Mouse (Mus musculus) erythroblast, embryonic 14.5 days (primary cell): ENCODE measurements around the gene Ccm2l. TPM values are rescaled to one million over a fixed set of nuclear protein-coding genes. Genes with fewer than 3 reads are reported as not detected.

Experiments used
- H3K27me3 ChIP-seq: 2 replicates; pipeline ENCODE4 v1.6.1; 2012; ENCODE audit warnings: inconsistent platforms; ENCODE audit not compliant: control insufficient read depth
- H3K36me3 ChIP-seq: 2 replicates; pipeline ENCODE4 v1.6.1; 2012; ENCODE audit warnings: mild to moderate bottlenecking, inconsistent platforms; ENCODE audit not compliant: control insufficient read depth
- H3K4me1 ChIP-seq: 2 replicates; pipeline ENCODE4 v1.6.1; 2012; ENCODE audit warnings: inconsistent platforms; ENCODE audit not compliant: control insufficient read depth
- H3K4me3 ChIP-seq: replicated peaks from 2 replicates; pipeline ENCODE3; 2012; ENCODE audit warnings: moderate library complexity, mild to moderate bottlenecking, inconsistent platforms
- H3K9me3 ChIP-seq: 2 replicates; pipeline ENCODE4 v1.6.1; 2012; ENCODE audit warnings: low read length, inconsistent platforms, mixed read lengths; ENCODE audit not compliant: control insufficient read depth
- GATA1 ChIP-seq: IDR thresholded peaks from 2 replicates; pipeline ENCODE4 v1.6.1; 2012; ENCODE audit warnings: low read length, inconsistent platforms, mixed read lengths
- TAL1 ChIP-seq: IDR thresholded peaks from 3 replicates; pipeline ENCODE4 v1.6.1; 2012; ENCODE audit warnings: low read length, inconsistent platforms, mixed read lengths
- polyA plus RNA-seq: library from polyadenylated mRNA; stranded (reverse); fragments of >175 nt; gene quantifications from 2 replicates; pipeline ENCODE4 v1.2.3, GENCODE M21; 2012

Gene Ccm2l
- polyA plus RNA-seq = 0.02 TPM in 1 of 2 replicates, not detected in the other

DNA sequence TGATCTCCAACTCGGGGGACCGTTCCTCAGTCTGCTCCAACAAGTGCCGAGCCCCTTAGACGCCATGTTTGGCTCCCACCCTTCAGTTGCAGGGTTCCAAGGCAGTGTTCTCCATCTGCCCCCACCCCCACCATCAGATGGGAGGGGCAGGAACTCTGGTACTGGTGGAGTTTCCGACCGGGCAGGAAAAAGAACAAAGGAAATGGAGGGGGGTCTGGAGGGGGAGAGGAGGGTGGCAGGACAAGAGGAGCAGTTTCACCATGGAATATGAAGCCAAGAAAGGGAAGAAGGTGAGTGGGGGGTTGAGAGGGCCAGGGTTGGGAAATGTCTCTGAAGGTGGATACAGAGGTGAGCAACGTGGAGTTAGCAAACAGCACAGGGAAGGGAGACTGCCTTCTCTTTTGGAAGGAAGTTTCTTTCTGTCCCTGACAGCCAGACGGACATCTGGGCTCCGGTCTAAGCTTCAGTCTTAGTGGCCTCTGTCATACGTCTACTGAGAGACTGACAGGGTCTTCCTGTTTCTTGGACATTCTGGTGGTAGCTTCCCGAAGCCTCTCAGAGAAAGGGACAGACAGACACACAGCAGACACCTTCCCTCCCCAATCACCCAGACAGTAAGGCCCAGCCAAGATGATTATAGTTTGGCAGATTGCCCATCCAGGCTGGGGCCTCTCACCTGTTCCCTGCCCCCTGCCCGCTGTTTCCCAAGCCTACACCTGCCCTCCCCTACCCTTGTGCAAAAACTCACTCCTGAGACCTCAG is at the start of gene Ccm2l:
Ccm2l (plus strand) TSS at position 209 of the 762 bp plus-strand sequence.
- H3K36me3 ChIP-seq = no peaks in the 10 kb centered on the region
- TF ChIP-seq TAL1 (no peak), GATA1 (no peak)
- peaks cover 10% of the 10 kb centered on the region for H3K27me3 ChIP-seq
- no peaks in the 10 kb centered on the region for H3K9me3 ChIP-seq
- H3K4me1 ChIP-seq = no peaks in the 10 kb centered on the region
- H3K4me3 ChIP-seq = no peak within 1 kb of the TSS

GRCm38 (mm10) chr2:153016786-153017185 is 49.0 kb upstream of the Ccm2l start:
- H3K4me1 ChIP-seq = peaks cover 15% of the 10 kb centered on the region
- TF ChIP-seq TAL1 = no peak
- no peak for TF ChIP-seq GATA1
- peaks cover 21% of the 10 kb centered on the region for H3K36me3 ChIP-seq
- H3K4me3 ChIP-seq = no peak overlapping the region
- no peaks in the 10 kb centered on the region for H3K9me3 ChIP-seq
- peaks cover 11% of the 10 kb centered on the region for H3K27me3 ChIP-seq

DNA sequence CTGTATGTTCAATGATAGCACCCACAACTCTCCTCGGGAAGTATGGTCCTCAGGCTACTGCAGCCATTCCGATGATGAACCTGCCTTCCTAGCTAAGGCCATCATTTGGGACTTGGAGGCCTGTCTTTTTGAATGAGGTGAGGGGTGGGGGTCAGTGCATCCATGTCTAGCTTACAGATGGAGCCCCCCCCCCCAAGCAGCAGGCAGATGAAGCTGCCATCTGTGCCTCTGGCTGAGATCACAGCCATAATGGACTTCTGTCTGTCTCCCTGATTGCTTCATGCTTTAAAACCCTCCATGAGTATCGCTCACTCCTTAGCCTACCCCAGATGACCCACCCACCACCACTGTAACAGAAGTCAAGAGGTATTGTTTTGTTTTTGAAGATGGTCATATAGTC is 46.4 kb upstream of the Ccm2l start:
- H3K36me3 ChIP-seq = no peaks in the 10 kb centered on the region
- no peaks in the 10 kb centered on the region for H3K9me3 ChIP-seq
- no peak for TF ChIP-seq TAL1
- no peak for TF ChIP-seq GATA1
- H3K27me3 ChIP-seq = peaks cover 11% of the 10 kb centered on the region
- peaks cover 12% of the 10 kb centered on the region for H3K4me1 ChIP-seq
- H3K4me3 ChIP-seq = no peak overlapping the region

DNA sequence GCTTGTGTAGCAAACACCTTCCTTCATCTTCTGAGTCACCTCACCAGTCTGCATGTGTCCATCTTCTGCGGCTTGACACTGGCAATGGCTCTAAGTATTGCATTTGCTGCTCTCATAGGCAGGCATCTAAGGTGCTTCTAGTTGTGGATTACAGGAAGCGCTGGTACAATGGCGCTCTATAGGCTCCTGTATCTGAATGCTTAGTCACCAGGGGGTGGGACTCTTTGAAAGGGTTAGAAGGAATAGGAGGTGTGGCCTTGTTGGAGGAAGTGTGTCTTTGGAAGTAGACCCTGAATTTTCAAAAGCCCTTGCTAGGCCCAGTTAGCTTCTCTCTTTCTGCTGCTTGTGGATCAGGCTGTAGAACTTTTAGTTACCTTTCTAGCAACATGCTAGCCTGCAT is 44.6 kb upstream of the Ccm2l start:
- no peaks in the 10 kb centered on the region for H3K4me1 ChIP-seq
- H3K27me3 ChIP-seq = peaks cover 11% of the 10 kb centered on the region
- H3K9me3 ChIP-seq = no peaks in the 10 kb centered on the region
- no peaks in the 10 kb centered on the region for H3K36me3 ChIP-seq
- no peak for TF ChIP-seq TAL1
- no peak for TF ChIP-seq GATA1
- H3K4me3 ChIP-seq = no peak overlapping the region

GRCm38 (mm10) chr2:153022855-153023254 is 42.9 kb upstream of the Ccm2l start:
- no peaks in the 10 kb centered on the region for H3K9me3 ChIP-seq
- no peaks in the 10 kb centered on the region for H3K36me3 ChIP-seq
- H3K4me1 ChIP-seq = no peaks in the 10 kb centered on the region
- peaks cover 10% of the 10 kb centered on the region for H3K27me3 ChIP-seq
- TF ChIP-seq TAL1 (no peak), GATA1 (no peak)
- H3K4me3 ChIP-seq = no peak overlapping the region

GRCm38 (mm10) chr2:153026052-153026451 is 39.7 kb upstream of the Ccm2l start:
- TF ChIP-seq GATA1 (no peak), TAL1 (no peak)
- Histone ChIP-seq H3K4me3 (no peak overlapping the region), H3K36me3 (no peaks in the 10 kb centered on the region), H3K4me1 (no peaks in the 10 kb centered on the region), H3K9me3 (no peaks in the 10 kb centered on the region), H3K27me3 (peaks cover 26% of the 10 kb centered on the region)

DNA sequence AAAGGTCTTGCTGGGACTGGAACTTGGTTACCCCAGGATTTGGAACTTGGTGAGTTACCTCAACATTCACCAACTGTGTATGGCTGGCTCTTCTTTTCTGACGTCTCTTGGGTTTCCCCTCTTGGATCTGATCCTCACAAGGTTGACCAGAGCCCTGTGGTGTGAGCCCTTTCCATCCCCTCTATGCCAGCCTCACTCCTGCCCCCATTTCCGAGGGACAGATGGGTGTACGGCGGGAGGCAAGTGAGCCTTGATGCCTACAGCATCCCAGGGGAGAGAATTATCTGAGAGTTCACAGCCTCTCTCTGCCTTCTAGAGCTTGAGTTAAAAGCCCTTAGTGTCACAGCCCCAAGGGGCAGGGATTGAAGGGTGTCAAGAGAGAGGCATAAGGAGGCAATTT is 38.3 kb upstream of the Ccm2l start:
- Histone ChIP-seq H3K27me3 (peaks cover 40% of the 10 kb centered on the region), H3K9me3 (no peaks in the 10 kb centered on the region; the same call in 1 of the 2 replicates), H3K36me3 (no peaks in the 10 kb centered on the region), H3K4me1 (no peaks in the 10 kb centered on the region; the same call in 1 of the 2 replicates), H3K4me3 (no peak overlapping the region)
- TF ChIP-seq GATA1 = no peak
- no peak for TF ChIP-seq TAL1

DNA sequence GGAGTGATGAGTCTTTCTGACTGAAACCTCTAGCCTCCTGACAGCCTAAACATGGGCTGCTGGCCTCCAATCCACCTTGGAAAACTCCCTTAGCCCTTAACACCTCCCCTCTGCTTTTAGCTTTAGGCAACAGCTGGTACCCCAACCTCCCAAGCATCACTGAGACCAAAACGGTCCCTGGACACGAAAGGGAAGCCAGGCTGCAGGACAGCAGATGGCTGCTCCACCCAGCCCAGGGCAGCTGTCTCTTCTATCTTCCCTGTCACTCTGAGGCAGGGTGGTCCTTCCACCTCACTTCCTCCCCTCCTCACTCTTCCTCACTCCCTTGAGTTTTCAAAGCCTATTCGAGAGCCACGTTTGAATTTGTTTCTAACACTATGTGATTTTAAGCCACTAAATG is 35.3 kb upstream of the Ccm2l start:
- TF ChIP-seq GATA1 (no peak), TAL1 (no peak)
- H3K4me1 ChIP-seq = no peaks in the 10 kb centered on the region; the same call in 1 of the 2 replicates
- peaks cover 56% of the 10 kb centered on the region for H3K27me3 ChIP-seq
- no peak overlapping the region for H3K4me3 ChIP-seq
- no peaks in the 10 kb centered on the region for H3K36me3 ChIP-seq
- H3K9me3 ChIP-seq = no peaks in the 10 kb centered on the region; the same call in 1 of the 2 replicates

- no peak for TF ChIP-seq GATA1
- TF ChIP-seq TAL1 = no peak
- no peaks in the 10 kb centered on the region for H3K36me3 ChIP-seq
- H3K27me3 ChIP-seq = peaks cover 56% of the 10 kb centered on the region
- no peaks in the 10 kb centered on the region; the same call in 1 of the 2 replicates for H3K4me1 ChIP-seq
- no peaks in the 10 kb centered on the region; the same call in 1 of the 2 replicates for H3K9me3 ChIP-seq
- no peak within 1 kb of the TSS for H3K4me3 ChIP-seq
Observed at GRCm38 (mm10) chr2:153031126-153032082, 34.4 kb upstream of the Ccm2l start, which contains the start of gene Xkr7. Xkr7 (plus strand) TSS chr2:153031852.
